Mouse (Mus musculus) cerebellum, adult (tissue): ENCODE data around the gene Gm38394.

Experiments used
- ATAC-seq: cut with Nextera tagmentation; 2 replicates; pipeline ENCODE4 v1.9.2; 2017; ENCODE audit warnings: mild to moderate bottlenecking, moderate library complexity, mixed read lengths; ENCODE audit not compliant: insufficient number of reproducible peaks, low FRiP score, low TSS enrichment

Gene Gm38394

GRCm38 (mm10) chr1:133664203-133664970 lies 3.3 kb upstream of the Gm38394 start:
- ATAC-seq = no peak

- no peak for ATAC-seq
These were observed 2.3 kb upstream of the Gm38394 start for GRCm38 (mm10) chr1:133663427-133663826.

- no peak for ATAC-seq
These were observed 1.8 kb upstream of the Gm38394 start for GRCm38 (mm10) chr1:133662941-133663340.

- ATAC-seq = peak; percentile 57; the same call in 1 of the 2 replicates
These were observed 484 bp downstream of the Gm38394 start, which contains the start of gene Zbed6 for GRCm38 (mm10) chr1:133660466-133661202. Zbed6 (minus strand) TSS chr1:133660885.

- no peak for ATAC-seq
These were observed 2.2 kb downstream of the Gm38394 start for GRCm38 (mm10) chr1:133658878-133659277.

GRCm38 (mm10) chr1:133656811-133657210 lies 4.3 kb downstream of the Gm38394 start:
- no peak for ATAC-seq

- ATAC-seq = no peak
These were observed 8.1 kb downstream of the Gm38394 start for GRCm38 (mm10) chr1:133653033-133653432.

GRCm38 (mm10) chr1:133650288-133651055 lies 10.6 kb downstream of the Gm38394 start:
- no peak for ATAC-seq

- no peak for ATAC-seq
These were observed 15.5 kb downstream of the Gm38394 start for GRCm38 (mm10) chr1:133645652-133646051.

GRCm38 (mm10) chr1:133641163-133641562 lies 20.0 kb downstream of the Gm38394 start:
- ATAC-seq = no peak

GRCm38 (mm10) chr1:133638517-133638916 lies 22.6 kb downstream of the Gm38394 start:
- no peak for ATAC-seq

GRCm38 (mm10) chr1:133632168-133632567 lies 28.9 kb downstream of the Gm38394 start:
- no peak for ATAC-seq

GRCm38 (mm10) chr1:133625052-133625451 lies 36.1 kb downstream of the Gm38394 start:
- no peak for ATAC-seq

GRCm38 (mm10) chr1:133618311-133618710 lies 42.8 kb downstream of the Gm38394 start:
- ATAC-seq = no peak

- ATAC-seq = no peak
These were observed 43.2 kb downstream of the Gm38394 start for GRCm38 (mm10) chr1:133617908-133618307.

GRCm38 (mm10) chr1:133613817-133614216 lies 47.3 kb downstream of the Gm38394 start:
- no peak for ATAC-seq

GRCm38 (mm10) chr1:133611436-133611835 lies 49.7 kb downstream of the Gm38394 start:
- no peak for ATAC-seq

GRCm38 (mm10) chr1:133610601-133611000 lies 50.5 kb downstream of the Gm38394 start:
- ATAC-seq = 0 out of 2 replicates have a peak, but pooled peaks have one; percentile 12

- peak; percentile 94 for ATAC-seq
These were observed 51.2 kb downstream of the Gm38394 start, which contains the start of gene Snrpe for GRCm38 (mm10) chr1:133609771-133610502. Snrpe (minus strand) TSS chr1:133610291.

- ATAC-seq = no peak
These were observed 57.9 kb downstream of the Gm38394 start for GRCm38 (mm10) chr1:133603174-133603573.
